In genomic region chr17:73962628-73963043, GRCm38 (mm10) we compare ENCODE assay signal across 12 mouse cellular contexts. TPM values are rescaled to one million over a fixed set of nuclear protein-coding genes. Genes with fewer than 3 reads are reported as not detected.
DNase-seq lines count a peak whose midpoint lies in the region; ATAC-seq and TF ChIP-seq lines count a peak whose summit lies in the region.
"Had no signal": no experiment of that assay in that cellular context is flagged by ENCODE, and none has a peak within 500 bp of the region (broad histone marks: within the 10 kb centered on the region; RNA-seq: fewer than 3 reads in every experiment).

No protein-coding gene starts in this region.

- WGBS in kidney, adult 2 months: 27% methylated on average over 2 of the region's 2 CpGs
- 56% methylated on average over 2 of the region's 2 CpGs for WGBS in kidney, embryonic 14.5 days
- WGBS in intestine, embryonic 15.5 days: 66% methylated on average over 2 of the region's 2 CpGs
- WGBS in hindbrain, embryonic 13.5 days: 73% methylated on average over 2 of the region's 2 CpGs

- H3K9ac ChIP-seq in kidney, embryonic 14.5 days (ENCODE audit: low read depth, low read length): no peak overlapping the region
- H3K9ac ChIP-seq in intestine, embryonic 15.5 days: no peak overlapping the region
- no peak overlapping the region for H3K9ac ChIP-seq in hindbrain, embryonic 13.5 days

- ATAC-seq in kidney, embryonic 14.5 days (ENCODE audit: low FRiP score, low TSS enrichment): no peak
- 0 out of 2 replicates have a peak, but pooled peaks have one; percentile 47 for ATAC-seq in intestine, embryonic 15.5 days
- no peak for ATAC-seq in hindbrain, embryonic 13.5 days (ENCODE audit: low FRiP score)

- H3K9me3 ChIP-seq in kidney, embryonic 14.5 days (ENCODE audit: control insufficient read depth, low read length): no peaks in the 10 kb centered on the region
- H3K9me3 ChIP-seq in intestine, embryonic 15.5 days: no peaks in the 10 kb centered on the region
- no peaks in the 10 kb centered on the region for H3K9me3 ChIP-seq in hindbrain, embryonic 13.5 days

- H3K4me2 ChIP-seq in kidney, embryonic 14.5 days (replicated peaks; ENCODE audit: low read depth, low read length): no peak overlapping the region
- H3K4me2 ChIP-seq in intestine, embryonic 15.5 days (replicated peaks): no peak overlapping the region
- H3K4me2 ChIP-seq in hindbrain, embryonic 13.5 days: no peak overlapping the region

- no peak overlapping the region for H3K4me3 ChIP-seq in kidney, adult 2 months (ENCODE audit: insufficient read depth, low read depth, low read length)
- no peak overlapping the region for H3K4me3 ChIP-seq in kidney, embryonic 14.5 days (ENCODE audit: low read length)
- no peak overlapping the region for H3K4me3 ChIP-seq in intestine, embryonic 15.5 days (replicated peaks)
- H3K4me3 ChIP-seq in hindbrain, embryonic 13.5 days: no peak overlapping the region

- H3K27me3 ChIP-seq in kidney, adult 2 months (replicated peaks; ENCODE audit: control insufficient read depth, insufficient read depth, low read length): no peaks in the 10 kb centered on the region
- no peaks in the 10 kb centered on the region for H3K27me3 ChIP-seq in kidney, embryonic 14.5 days (ENCODE audit: control insufficient read depth, insufficient read depth, low read length)
- H3K27me3 ChIP-seq in intestine, embryonic 15.5 days (replicated peaks): no peaks in the 10 kb centered on the region
- no peaks in the 10 kb centered on the region for H3K27me3 ChIP-seq in hindbrain, embryonic 13.5 days

- no peaks in the 10 kb centered on the region for H3K36me3 ChIP-seq in kidney, adult 2 months (ENCODE audit: control insufficient read depth, insufficient read depth, low read length)
- no peaks in the 10 kb centered on the region for H3K36me3 ChIP-seq in kidney, embryonic 14.5 days (ENCODE audit: control insufficient read depth, insufficient read depth, low read length)
- no peaks in the 10 kb centered on the region for H3K36me3 ChIP-seq in intestine, embryonic 15.5 days
- H3K36me3 ChIP-seq in hindbrain, embryonic 13.5 days: no peaks in the 10 kb centered on the region

- peak; percentile 90 for DNase-seq in kidney, adult 2 months
- DNase-seq in heart, adult 9 months (ENCODE audit: low spot score in 2 of 2): peak; percentile 89 to 94
- peak; percentile 62 for DNase-seq in lung, postnatal 14 days
- DNase-seq in layer of hippocampus, postnatal 10 days (ENCODE audit: low spot score in 2 of 2): no peak
- DNase-seq: cerebellum, adult 8-10 months; gastrocnemius, postnatal 10 days; layer of hippocampus, postnatal 36 days; thymus, postnatal 4 days had no signal

- no peak for TF ChIP-seq CTCF in kidney, adult 2 months (conservative IDR thresholded peaks at IDR 0.05; ENCODE audit: insufficient read depth, insufficient read length, low read depth, low read length)

- peaks cover 6% of the 10 kb centered on the region; the same call in 1 of the 2 replicates for H3K4me1 ChIP-seq in kidney, adult 2 months (ENCODE audit: control insufficient read depth, insufficient read depth, low read length)
- H3K4me1 ChIP-seq in kidney, embryonic 14.5 days (ENCODE audit: control insufficient read depth, insufficient read depth, low read length): no peaks in the 10 kb centered on the region
- H3K4me1 ChIP-seq in intestine, embryonic 15.5 days (replicated peaks): 0 out of 2 replicates have a peak, but pooled peaks cover 5% of the 10 kb centered on the region
- no peaks in the 10 kb centered on the region for H3K4me1 ChIP-seq in hindbrain, embryonic 13.5 days (replicated peaks)

- no peak for TF ChIP-seq POLR2A in kidney, adult 2 months (IDR thresholded peaks at IDR 0.05; ENCODE audit: low read depth, low read length)

- peak overlapping the region; percentile 88 for H3K27ac ChIP-seq in kidney, adult 2 months (ENCODE audit: insufficient read depth, low read depth, low read length)
- no peak overlapping the region for H3K27ac ChIP-seq in kidney, embryonic 14.5 days (ENCODE audit: low read depth, low read length)
- no peak overlapping the region for H3K27ac ChIP-seq in intestine, embryonic 15.5 days
- H3K27ac ChIP-seq in hindbrain, embryonic 13.5 days: no peak overlapping the region
- H3K27ac ChIP-seq: macrophage had no signal

RNA-seq across cellular contexts. Expression of gene Xdh, which starts 12.6 kb away (rescaled TPM):
- polyA plus RNA-seq in kidney, adult 2 months (2012; rRNA removed): 19.2 and 23.4 TPM in 2 replicates
- polyA plus RNA-seq in kidney, embryonic 14.5 days (2014; fragmentation: Nextera tagmentation; extraction: Ambion mirVana): 0.97 and 1.1 TPM in 2 replicates
- polyA plus RNA-seq in intestine, embryonic 15.5 days (2015; fragmentation: Nextera tagmentation; extraction: Ambion mirVana): 1.9 and 2.3 TPM in 2 replicates
- total RNA-seq in layer of hippocampus, postnatal 10 days (2021): under 1 TPM; 0.49 to 0.82 TPM
- 0.14 and 0.26 TPM in 2 replicates for polyA plus RNA-seq in hindbrain, embryonic 13.5 days (2015; fragmentation: Nextera tagmentation; extraction: Ambion mirVana)

Comparison
In these comparisons a context has a peak if more than half of its experiments do, and no peak if none do; other contexts are left out.
1. DNase-seq: peak in kidney, adult 2 months (single experiment), heart, adult 9 months (2 of 2) and lung, postnatal 14 days (single experiment); none in layer of hippocampus, postnatal 10 days (0 of 2).